Mouse (Mus musculus): ENCODE measurements around the gene Lhfpl1.
"Not testable (repeated sequence)": the region's sequence is repeated elsewhere in the genome, so short reads cannot be mapped to it uniquely, and the experiment has no call there.

The Lhfpl1 gene

GRCm38 (mm10) chrX:145348377-145349203, at the start of gene Lhfpl1:
TSS of gene Lhfpl1 (minus strand) at chrX:145349089.
- in situ Hi-C loops (cut with MboI; ENCODE audit: low sequenced_read_pairs): no loop called here

- in situ Hi-C loops (cut with MboI; ENCODE audit: low sequenced_read_pairs): no loop called here
These were observed 22.9 kb upstream of the Lhfpl1 start for GRCm38 (mm10) chrX:145371839-145372238.

DNA sequence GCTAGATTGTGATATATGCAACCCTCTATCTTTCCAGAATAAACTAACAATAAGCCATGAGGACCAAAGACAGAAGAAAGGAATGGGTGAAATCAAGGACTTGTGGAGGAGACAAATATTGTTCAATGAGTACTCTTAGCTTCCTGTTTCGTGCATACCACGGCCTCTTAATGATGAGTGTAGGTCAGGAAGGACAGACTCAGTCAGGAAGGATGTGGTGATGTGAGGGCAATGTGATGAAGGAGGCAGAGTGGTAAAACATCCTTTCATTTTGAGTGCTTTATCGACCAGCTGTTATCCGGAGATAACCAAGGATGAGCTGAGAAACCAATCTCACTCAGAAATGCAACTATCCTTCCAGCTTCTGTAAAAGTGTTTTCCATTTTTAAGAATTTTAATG, 13.6 kb upstream of the Lhfpl1 start:
- in situ Hi-C loops (cut with MboI; ENCODE audit: low sequenced_read_pairs): no loop called here

DNA sequence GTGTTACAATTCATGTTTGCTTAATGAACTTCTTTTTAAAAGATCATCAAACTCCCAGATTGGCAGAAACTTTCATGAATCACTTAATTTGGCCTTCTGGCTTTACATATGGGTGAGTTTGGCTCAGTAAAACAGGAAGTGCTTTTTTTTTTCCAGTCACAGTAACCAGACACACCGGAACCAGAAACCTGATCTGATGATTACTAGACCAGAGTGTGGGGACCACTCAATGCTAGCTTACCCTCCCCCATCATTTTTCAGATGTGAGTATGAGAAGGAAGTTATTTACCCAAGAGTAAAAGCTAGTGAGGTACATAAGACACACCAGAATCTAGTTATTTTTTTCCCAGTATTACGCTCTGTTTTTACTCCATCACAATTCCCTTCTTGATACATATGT, 6.5 kb downstream of the Lhfpl1 start:
- in situ Hi-C loops (cut with MboI; ENCODE audit: low sequenced_read_pairs): no loop called here

- in situ Hi-C loops (cut with MboI; ENCODE audit: low sequenced_read_pairs): no loop called here
These were observed 12.7 kb downstream of the Lhfpl1 start for GRCm38 (mm10) chrX:145336141-145336540.

DNA sequence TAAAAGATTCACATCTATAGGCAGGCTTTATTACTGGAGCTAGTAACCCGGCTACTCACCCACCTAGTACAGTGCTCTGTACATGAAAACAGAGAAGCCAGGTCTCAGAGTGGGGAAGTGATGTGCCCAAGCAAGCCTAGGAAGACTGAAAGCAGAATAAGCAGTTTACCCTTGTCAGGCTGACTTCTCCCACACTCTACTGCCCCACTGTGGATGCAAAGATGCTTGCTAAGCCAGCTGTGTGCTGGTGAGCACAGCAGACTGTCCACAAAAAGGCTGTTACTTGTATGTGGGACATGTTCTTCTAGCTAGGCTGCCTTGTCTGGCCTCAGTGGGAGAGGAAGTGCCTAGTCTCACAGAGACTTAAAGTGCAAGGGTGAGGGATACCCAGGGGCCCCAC, 40.3 kb downstream of the Lhfpl1 start:
- in situ Hi-C loops (cut with MboI; ENCODE audit: low sequenced_read_pairs): no loop called here

DNA sequence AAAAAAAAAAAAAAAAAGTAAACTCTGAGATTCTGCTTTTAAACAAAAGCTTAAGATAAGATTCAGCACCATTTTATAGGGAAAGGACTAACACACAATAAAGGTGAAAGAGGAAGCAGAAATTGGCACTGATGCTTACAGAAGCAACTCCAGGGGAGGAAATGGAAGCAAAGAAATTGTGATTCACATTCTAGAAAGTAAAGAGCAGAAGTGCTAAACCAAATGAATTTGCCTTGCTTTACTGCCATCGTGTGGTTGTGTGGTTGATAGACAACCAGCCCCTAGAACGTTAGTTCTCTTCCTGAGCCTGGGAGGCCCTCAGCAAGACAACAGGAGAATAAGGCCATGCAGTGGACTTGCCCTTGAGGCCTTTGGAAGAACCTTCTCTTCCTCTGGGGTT, 41.7 kb downstream of the Lhfpl1 start:
- in situ Hi-C loops (cut with MboI; ENCODE audit: low sequenced_read_pairs): no loop called here

DNA sequence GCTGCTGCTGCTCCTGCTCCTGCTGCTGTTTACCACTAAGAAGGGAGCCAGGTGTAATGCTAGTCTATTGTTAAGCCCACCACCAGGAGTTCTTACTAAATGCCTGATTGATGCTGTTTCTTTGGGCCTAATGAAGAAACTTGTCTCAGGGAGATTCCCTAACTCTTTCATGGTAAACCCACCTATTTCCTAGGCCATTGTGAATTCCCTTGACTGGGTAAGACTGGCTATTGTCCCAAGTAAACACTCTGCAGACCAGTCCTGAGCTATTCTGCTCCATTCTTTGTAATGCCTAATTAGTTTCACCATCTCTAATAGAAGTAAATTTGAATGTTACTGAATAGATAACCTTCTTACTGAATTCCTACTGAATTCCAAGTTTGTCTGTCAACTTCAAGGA, 48.7 kb downstream of the Lhfpl1 start:
- in situ Hi-C loops (cut with MboI; ENCODE audit: low sequenced_read_pairs): not testable (repeated sequence)

- in situ Hi-C loops (cut with MboI; ENCODE audit: low sequenced_read_pairs): no loop called here
These were observed 76.7 kb downstream of the Lhfpl1 start for GRCm38 (mm10) chrX:145272209-145272608.

DNA sequence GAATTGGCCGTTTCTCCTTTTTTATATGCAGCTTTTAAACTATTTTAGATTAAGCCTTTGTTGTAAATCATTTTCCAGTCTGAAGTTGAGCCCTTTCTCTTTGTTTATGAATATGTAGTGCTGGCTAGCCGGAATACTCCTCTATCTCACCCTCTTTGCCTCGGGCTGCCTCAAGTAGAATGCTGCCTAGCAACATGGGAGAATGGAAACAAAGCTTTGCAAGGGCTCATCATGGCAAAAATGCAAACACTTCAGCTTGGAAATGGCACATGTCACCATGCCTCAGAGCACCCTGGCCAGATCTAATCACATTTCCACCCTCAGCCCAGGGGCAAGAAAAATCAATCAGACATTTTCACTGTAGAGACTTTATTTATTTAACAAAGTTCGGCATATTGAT, 77.1 kb downstream of the Lhfpl1 start:
- in situ Hi-C loops (cut with MboI; ENCODE audit: low sequenced_read_pairs): no loop called here

DNA sequence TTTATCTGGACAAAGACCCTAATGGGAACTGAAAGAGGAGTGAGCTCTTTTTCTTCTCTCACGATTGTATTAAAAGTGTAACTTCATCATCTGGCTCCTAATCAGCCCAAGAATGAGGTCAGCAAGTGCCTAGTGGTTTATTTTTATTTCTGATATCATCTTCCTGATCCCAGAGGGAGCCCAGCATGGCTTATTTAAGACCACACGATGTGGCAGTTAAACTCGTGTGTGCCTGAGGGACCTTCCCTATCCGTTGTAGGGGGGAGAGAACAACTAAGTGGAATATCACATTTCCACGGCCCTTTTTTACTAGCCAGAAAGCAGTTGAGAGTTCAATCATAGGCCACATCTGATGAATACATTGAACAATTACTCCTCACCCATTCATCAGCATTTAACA, 87.1 kb downstream of the Lhfpl1 start:
- in situ Hi-C loops (cut with MboI; ENCODE audit: low sequenced_read_pairs): no loop called here
